Mouse (Mus musculus): Measurements from ENCODE around the gene Rasl2-9. TPM values are rescaled to one million over a fixed set of nuclear protein-coding genes. Genes with fewer than 3 reads are reported as not detected.

The Rasl2-9 gene
- 0.57 and 2.0 TPM in 2 replicates for polyA plus RNA-seq (2012; rRNA removed; ENCODE audit: low replicate concordance)

GRCm38 (mm10) chr7:5125549-5126406 is at the start of gene Rasl2-9:
Gene Rasl2-9 (minus strand): TSS chr7:5125950.

GRCm38 (mm10) chr7:5149570-5149969 is 23.8 kb upstream of the Rasl2-9 start, which contains the start of gene Vmn1r55:
Gene Vmn1r55 (minus strand): TSS chr7:5149670.

GRCm38 (mm10) chr7:5116850-5117249 is 8.9 kb downstream of the Rasl2-9 start, which contains the start of gene Rfpl4:
Gene Rfpl4 (minus strand): TSS chr7:5116950.

DNA sequence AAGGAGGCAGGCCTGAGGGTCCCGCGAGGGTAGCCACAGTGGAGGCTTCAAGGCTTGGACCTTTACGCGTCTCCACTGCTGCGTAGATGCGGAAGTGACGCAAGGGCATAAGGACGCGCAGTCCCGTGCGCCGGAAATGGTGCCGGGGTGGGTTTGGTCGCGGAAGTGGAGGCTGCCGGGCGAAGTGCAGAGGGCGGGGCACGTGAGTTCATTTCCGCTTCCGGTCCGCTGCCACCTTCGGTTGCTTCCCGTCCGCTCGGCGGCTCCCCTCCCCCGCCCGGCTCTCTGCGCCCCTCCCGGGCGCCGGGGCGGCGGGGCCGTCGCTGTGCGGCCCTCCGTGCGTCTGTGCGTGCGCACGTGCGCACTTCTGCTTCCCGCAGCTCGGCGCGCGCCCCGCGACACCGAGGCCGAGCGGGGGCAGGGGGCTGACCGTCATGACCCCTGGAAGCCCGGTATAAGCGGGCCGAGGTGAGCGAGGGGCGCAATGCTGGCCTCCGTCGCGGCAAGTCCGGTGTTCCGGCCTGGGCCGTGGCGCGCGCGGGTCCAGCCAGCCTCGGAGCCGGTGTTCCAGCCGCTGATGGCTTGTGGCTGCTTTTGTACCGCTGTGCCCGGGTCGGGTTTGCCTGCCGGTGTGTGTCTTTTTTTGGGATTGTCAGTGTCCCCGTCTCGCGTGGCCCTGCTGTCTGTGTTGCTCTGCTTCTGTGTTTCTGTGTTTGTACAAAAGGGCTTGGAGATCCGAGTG is 45.6 kb downstream of the Rasl2-9 start, which contains the start of gene Epn1:
Gene Epn1 (plus strand): TSS at position 226 of the 742 bp plus-strand sequence.

Other genes with a start within 250 kb of the Rasl2-9 start
- 43.3 and 99.8 TPM in 2 replicates for gene Isoc2a, start 248.8 kb downstream of the Rasl2-9 start, polyA plus RNA-seq (2012; rRNA removed; ENCODE audit: low replicate concordance)
- 0.09 and 0.67 TPM in 2 replicates for gene Gm36210, start 219.4 kb downstream of the Rasl2-9 start, polyA plus RNA-seq (2012; rRNA removed; ENCODE audit: low replicate concordance)
- 8.7 and 16.0 TPM in 2 replicates for gene Zfp628, start 210.7 kb downstream of the Rasl2-9 start, polyA plus RNA-seq (2012; rRNA removed; ENCODE audit: low replicate concordance)
- 3.0 and 16.9 TPM in 2 replicates for gene Nat14, start 203.9 kb downstream of the Rasl2-9 start, polyA plus RNA-seq (2012; rRNA removed; ENCODE audit: low replicate concordance)
- 17.4 and 38.7 TPM in 2 replicates for gene Ssc5d, start 200.2 kb downstream of the Rasl2-9 start, polyA plus RNA-seq (2012; rRNA removed; ENCODE audit: low replicate concordance)
- gene Sbk2, start 161.5 kb downstream of the Rasl2-9 start, polyA plus RNA-seq (2012; rRNA removed; ENCODE audit: low replicate concordance) = 0.63 and 0.77 TPM in 2 replicates
- 0.08 and 0.10 TPM in 2 replicates for gene Sbk3, start 154.8 kb downstream of the Rasl2-9 start, polyA plus RNA-seq (2012; rRNA removed; ENCODE audit: low replicate concordance)
- 42.5 and 74.3 TPM in 2 replicates for gene Zfp579, start 129.8 kb downstream of the Rasl2-9 start, polyA plus RNA-seq (2012; rRNA removed; ENCODE audit: low replicate concordance)
- gene Zfp524, start 111.5 kb downstream of the Rasl2-9 start, polyA plus RNA-seq (2012; rRNA removed; ENCODE audit: low replicate concordance) = 34.8 and 37.7 TPM in 2 replicates
- 22.7 and 39.7 TPM in 2 replicates for gene Fiz1, start 111.3 kb downstream of the Rasl2-9 start, polyA plus RNA-seq (2012; rRNA removed; ENCODE audit: low replicate concordance)
- gene Gm44973, start 110.5 kb downstream of the Rasl2-9 start, polyA plus RNA-seq (2012; rRNA removed; ENCODE audit: low replicate concordance) = 0.26 TPM in 1 of 2 replicates, not detected in the other
- gene Zfp865, start 105.6 kb downstream of the Rasl2-9 start, polyA plus RNA-seq (2012; rRNA removed; ENCODE audit: low replicate concordance) = 24.3 and 43.2 TPM in 2 replicates
- 0.63 and 20.2 TPM in 2 replicates for gene Ccdc106, start 105.4 kb downstream of the Rasl2-9 start, polyA plus RNA-seq (2012; rRNA removed; ENCODE audit: low replicate concordance)
- gene 4632433K11Rik, start 91.8 kb downstream of the Rasl2-9 start, polyA plus RNA-seq (2012; rRNA removed; ENCODE audit: low replicate concordance) = not detected in 2 replicates
- gene Zfp784, start 87.5 kb downstream of the Rasl2-9 start, polyA plus RNA-seq (2012; rRNA removed; ENCODE audit: low replicate concordance) = 5.2 and 5.6 TPM in 2 replicates
- gene Zfp580, start 74.4 kb downstream of the Rasl2-9 start, polyA plus RNA-seq (2012; rRNA removed; ENCODE audit: low replicate concordance) = 15.4 and 30.5 TPM in 2 replicates
- gene U2af2, start 63.8 kb downstream of the Rasl2-9 start, polyA plus RNA-seq (2012; rRNA removed; ENCODE audit: low replicate concordance) = 143 and 241 TPM in 2 replicates
- 151 and 159 TPM in 2 replicates for gene Epn1, start 45.7 kb downstream of the Rasl2-9 start, polyA plus RNA-seq (2012; rRNA removed; ENCODE audit: low replicate concordance)
- gene Rfpl4, start 9.0 kb downstream of the Rasl2-9 start, polyA plus RNA-seq (2012; rRNA removed; ENCODE audit: low replicate concordance) = not detected in 2 replicates
- gene Vmn1r55, start 23.7 kb upstream of the Rasl2-9 start, polyA plus RNA-seq (2012; rRNA removed; ENCODE audit: low replicate concordance) = not detected in 2 replicates
- not detected in 2 replicates for gene Vmn1r56, start 70.8 kb upstream of the Rasl2-9 start, polyA plus RNA-seq (2012; rRNA removed; ENCODE audit: low replicate concordance)
- not detected in 2 replicates for gene Vmn1r57, start 92.5 kb upstream of the Rasl2-9 start, polyA plus RNA-seq (2012; rRNA removed; ENCODE audit: low replicate concordance)
- gene Gm5065, start 224.6 kb upstream of the Rasl2-9 start, polyA plus RNA-seq (2012; rRNA removed; ENCODE audit: low replicate concordance) = not detected in 2 replicates
- not detected in 2 replicates for gene Nlrp2, start 225.1 kb upstream of the Rasl2-9 start, polyA plus RNA-seq (2012; rRNA removed; ENCODE audit: low replicate concordance)